Mouse (Mus musculus) embryonic facial prominence, embryonic 15.5 days (tissue): Measurements from ENCODE around the gene Vmn2r88. TPM values are rescaled to one million over a fixed set of nuclear protein-coding genes. Genes with fewer than 3 reads are reported as not detected.
"Not testable (repeated sequence)": the region's sequence is repeated elsewhere in the genome, so short reads cannot be mapped to it uniquely, and the experiment has no call there.

Experiments
- ATAC-seq: fragments of 200-750 bp; cut with Nextera tagmentation; 2 replicates; pipeline ENCODE4 v1.8.0; 2017; ENCODE audit warnings: low read depth, moderate TSS enrichment; ENCODE audit not compliant: insufficient number of reproducible peaks, low FRiP score, low TSS enrichment
- H3K27ac ChIP-seq: fragments of 300-500 bp; sonication (generic); replicated peaks from 2 replicates; pipeline ENCODE4 v1.5.1; 2015; ENCODE audit warnings: mild to moderate bottlenecking, inconsistent platforms
- H3K27me3 ChIP-seq: fragments of 300-500 bp; sonication (generic); 2 replicates; pipeline ENCODE4 v1.6.1; 2015; ENCODE audit warnings: inconsistent platforms
- H3K36me3 ChIP-seq: fragments of 300-500 bp; sonication (generic); 2 replicates; pipeline ENCODE4 v1.6.1; 2015; ENCODE audit warnings: mild to moderate bottlenecking, inconsistent platforms
- H3K4me1 ChIP-seq: fragments of 300-500 bp; sonication (generic); 2 replicates; pipeline ENCODE4 v1.6.1; 2015; ENCODE audit warnings: inconsistent platforms
- H3K4me2 ChIP-seq: fragments of 300-500 bp; sonication (generic); replicated peaks from 2 replicates; pipeline ENCODE4 v1.6.1; 2015; ENCODE audit warnings: mild to moderate bottlenecking, inconsistent platforms
- H3K4me3 ChIP-seq: fragments of 300-500 bp; sonication (generic); replicated peaks from 2 replicates; pipeline ENCODE4 v1.5.1; 2015; ENCODE audit warnings: mild to moderate bottlenecking, inconsistent platforms
- H3K9ac ChIP-seq: fragments of 300-500 bp; sonication (generic); 2 replicates; pipeline ENCODE4 v1.6.1; 2015; ENCODE audit warnings: inconsistent platforms
- H3K9me3 ChIP-seq: fragments of 300-500 bp; sonication (generic); replicated peaks from 2 replicates; pipeline ENCODE4 v1.6.1; 2016; ENCODE audit warnings: inconsistent platforms
- WGBS: fragments of 180-500 bp; shearing (Covaris S2); methylation state at CpG from one replicate; pipeline ENCODE4 v1.1.7; 2015; 5-methylcytosine and 5-hydroxymethylcytosine counted together
- polyA plus RNA-seq: library from polyadenylated mRNA; unstranded; fragments of >200 nt; fragmentation: Nextera tagmentation; extraction: Ambion mirVana; gene quantifications from 2 replicates; pipeline ENCODE4 v1.2.1, GENCODE M21; 2015

Vmn2r88 gene
- polyA plus RNA-seq = not detected in 2 replicates

DNA sequence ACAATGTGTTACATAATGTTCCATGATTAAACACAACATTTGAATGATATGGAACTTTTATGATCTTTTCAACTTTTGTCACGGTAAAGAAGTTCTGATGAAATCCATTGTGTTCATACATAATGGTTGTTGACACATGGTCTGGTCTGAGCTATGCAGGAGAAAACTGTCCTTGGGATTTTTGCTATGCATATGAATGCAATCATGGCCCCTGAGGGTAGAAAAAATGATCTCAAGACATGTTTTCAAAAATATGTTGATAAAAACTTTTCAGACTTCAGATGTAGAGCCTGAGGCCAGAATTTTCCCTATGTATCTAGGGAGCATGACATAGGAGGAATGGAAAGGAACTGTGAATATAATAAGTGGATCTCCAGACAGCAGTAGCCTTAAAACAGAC lies at the start of gene Vmn2r88:
Gene Vmn2r88, plus strand, starts transcription at position 301 of the 400 bp plus-strand sequence.
- no peak for ATAC-seq

DNA sequence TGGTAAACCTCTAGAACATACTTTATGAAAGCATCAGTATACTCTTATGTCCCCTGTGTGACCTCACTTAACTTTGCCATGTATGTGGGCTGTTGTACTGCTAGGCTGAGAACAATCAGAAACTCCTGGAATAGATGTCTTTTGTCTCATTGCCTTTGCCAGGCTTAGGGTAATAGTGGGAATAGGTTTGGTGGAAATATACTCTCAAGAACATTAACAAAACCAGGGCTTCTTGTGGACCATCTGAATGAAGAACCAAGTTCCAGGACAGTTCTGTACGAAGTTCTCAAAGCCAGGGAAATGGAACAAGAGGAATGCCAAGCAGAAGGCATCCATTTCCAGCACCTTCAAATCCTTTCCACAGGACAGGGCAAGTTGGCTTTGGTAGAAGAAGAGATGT lies 49.2 kb upstream of the Vmn2r88 start, which contains the start of gene Gm7247:
Gene Gm7247, plus strand, starts transcription at position 301 of the 400 bp plus-strand sequence.
- H3K27me3 ChIP-seq = peaks cover 6% of the 10 kb centered on the region
- no peak within 1 kb of the TSS for H3K9ac ChIP-seq
- no peaks in the 10 kb centered on the region for H3K9me3 ChIP-seq
- no peak within 1 kb of the TSS for H3K4me2 ChIP-seq
- 74% methylated on average over 1 of the region's 1 CpGs for WGBS
- no peak within 1 kb of the TSS for H3K4me3 ChIP-seq
- no peak for ATAC-seq
- no peaks in the 10 kb centered on the region for H3K36me3 ChIP-seq
- H3K4me1 ChIP-seq = no peaks in the 10 kb centered on the region
- H3K27ac ChIP-seq = no peak within 1 kb of the TSS

More for the DNA sequence above, at the start of gene Vmn2r88:
- Histone ChIP-seq H3K27me3 (no peaks in the 10 kb centered on the region), H3K9me3 (no peaks in the 10 kb centered on the region), H3K4me1 (no peaks in the 10 kb centered on the region), H3K4me2 (no peak within 1 kb of the TSS), H3K27ac (no peak within 1 kb of the TSS), H3K4me3 (no peak within 1 kb of the TSS), H3K9ac (no peak within 1 kb of the TSS), H3K36me3 (no peaks in the 10 kb centered on the region)
- 64% methylated on average over 1 of the region's 1 CpGs for WGBS

DNA sequence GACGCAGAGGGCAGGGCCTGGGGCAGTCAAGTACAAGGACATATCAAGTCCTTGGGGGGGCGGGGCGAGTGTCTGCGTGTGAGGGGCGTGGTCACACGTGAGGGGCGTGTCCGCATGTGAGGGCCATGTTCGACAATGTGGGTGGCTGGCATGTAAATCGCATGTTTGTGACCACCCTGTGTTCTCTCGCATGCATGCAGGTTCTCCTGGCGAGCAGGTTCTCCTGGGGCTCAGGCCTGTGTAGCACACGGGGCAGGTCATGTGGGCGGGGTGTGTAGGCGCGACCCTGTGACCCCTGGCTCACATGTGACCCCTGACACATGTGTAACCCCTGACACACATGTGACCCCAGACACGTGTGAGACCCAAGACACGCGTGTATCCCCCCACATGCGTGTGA lies 27.8 kb upstream of the Vmn2r88 start:
- no peaks in the 10 kb centered on the region for H3K4me1 ChIP-seq
- H3K27me3 ChIP-seq = no peaks in the 10 kb centered on the region
- H3K4me2 ChIP-seq = no peak overlapping the region
- H3K36me3 ChIP-seq = no peaks in the 10 kb centered on the region
- 88% methylated on average over 20 of the region's 20 CpGs for WGBS
- H3K9me3 ChIP-seq = no peaks in the 10 kb centered on the region
- no peak overlapping the region for H3K27ac ChIP-seq
- H3K4me3 ChIP-seq = no peak overlapping the region
- ATAC-seq = no peak
- no peak overlapping the region for H3K9ac ChIP-seq

GRCm38 (mm10) chr14:51384351-51384750 lies 26.3 kb upstream of the Vmn2r88 start:
- WGBS = 93% methylated on average over 10 of the region's 10 CpGs
- Histone ChIP-seq H3K36me3 (no peaks in the 10 kb centered on the region), H3K27ac (no peak overlapping the region), H3K27me3 (no peaks in the 10 kb centered on the region), H3K4me1 (no peaks in the 10 kb centered on the region), H3K4me3 (no peak overlapping the region), H3K9me3 (no peaks in the 10 kb centered on the region), H3K9ac (no peak overlapping the region), H3K4me2 (no peak overlapping the region)
- peak; percentile 6; the same call in 1 of the 2 replicates for ATAC-seq

GRCm38 (mm10) chr14:51385741-51386140 lies 24.9 kb upstream of the Vmn2r88 start:
- 90% methylated on average over 4 of the region's 4 CpGs for WGBS
- no peak overlapping the region for H3K4me2 ChIP-seq
- no peak for ATAC-seq

DNA sequence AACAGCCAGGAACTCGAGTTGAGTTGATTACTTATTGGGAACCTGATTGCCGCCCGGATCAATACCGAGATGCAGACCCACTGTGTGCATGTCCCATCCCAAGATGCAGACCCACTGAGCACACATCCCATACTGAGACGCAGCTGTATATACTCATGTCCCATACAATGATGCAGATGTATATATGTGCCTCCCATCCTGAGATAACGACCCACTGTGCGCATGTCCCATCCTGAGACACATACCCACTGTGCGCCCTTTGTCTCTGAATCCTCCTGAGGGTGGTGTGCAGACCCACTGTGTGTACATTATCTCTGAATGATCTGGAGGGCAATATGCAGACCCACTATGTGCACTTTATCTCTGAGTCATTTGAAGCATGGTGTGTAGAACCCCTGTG lies 22.9 kb upstream of the Vmn2r88 start:
- no peaks in the 10 kb centered on the region for H3K36me3 ChIP-seq
- no peaks in the 10 kb centered on the region for H3K27me3 ChIP-seq
- no peak overlapping the region for H3K4me3 ChIP-seq
- 0 out of 2 replicates have a peak, but pooled peaks have one; percentile 34 for ATAC-seq
- H3K27ac ChIP-seq = no peak overlapping the region
- no peaks in the 10 kb centered on the region for H3K9me3 ChIP-seq
- no peak overlapping the region for H3K9ac ChIP-seq
- whole genome bisulfite sequencing = 97% methylated on average over 8 of the region's 8 CpGs
- no peaks in the 10 kb centered on the region for H3K4me1 ChIP-seq
- no peak overlapping the region for H3K4me2 ChIP-seq

More at GRCm38 (mm10) chr14:51385741-51386140, 24.9 kb upstream of the Vmn2r88 start:
- Histone ChIP-seq H3K4me3 (no peak overlapping the region), H3K27ac (no peak overlapping the region), H3K27me3 (no peaks in the 10 kb centered on the region), H3K9ac (no peak overlapping the region), H3K36me3 (no peaks in the 10 kb centered on the region), H3K9me3 (no peaks in the 10 kb centered on the region), H3K4me1 (no peaks in the 10 kb centered on the region)

- Histone ChIP-seq H3K27me3 (no peaks in the 10 kb centered on the region), H3K27ac (no peak overlapping the region), H3K9me3 (no peaks in the 10 kb centered on the region), H3K4me2 (no peak overlapping the region), H3K36me3 (no peaks in the 10 kb centered on the region), H3K9ac (no peak overlapping the region), H3K4me1 (no peaks in the 10 kb centered on the region), H3K4me3 (no peak overlapping the region)
- ATAC-seq = 0 out of 2 replicates have a peak, but pooled peaks have one; percentile 4
- WGBS = 94% methylated on average over 9 of the region's 9 CpGs
Observed at GRCm38 (mm10) chr14:51388222-51388621, 22.4 kb upstream of the Vmn2r88 start.

DNA sequence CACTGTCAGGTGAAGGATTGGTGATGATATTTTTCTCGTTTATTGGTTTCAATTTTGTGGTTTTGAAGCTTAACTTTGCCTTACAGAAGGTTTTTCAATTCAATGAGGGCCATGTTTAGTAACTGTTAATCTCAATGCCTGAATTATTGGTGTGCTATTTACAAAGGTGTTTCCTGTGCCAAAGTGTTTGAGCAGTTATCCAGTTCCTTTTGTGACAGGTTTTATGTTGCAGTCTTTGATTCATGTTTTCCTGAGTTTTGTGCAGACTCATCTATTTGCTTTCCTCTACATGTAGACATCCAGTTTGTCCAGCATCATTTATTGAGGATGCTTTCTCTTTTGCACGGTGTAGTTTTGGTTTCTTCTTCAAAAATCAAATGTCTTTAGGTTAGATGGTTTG lies 13.3 kb downstream of the Vmn2r88 start:
- H3K4me3 ChIP-seq = no peak overlapping the region
- H3K9me3 ChIP-seq = 0 out of 2 replicates have a peak, but pooled peaks cover 4% of the 10 kb centered on the region
- H3K27me3 ChIP-seq = no peaks in the 10 kb centered on the region
- no peak overlapping the region for H3K9ac ChIP-seq
- no peak overlapping the region for H3K4me2 ChIP-seq
- H3K4me1 ChIP-seq = no peaks in the 10 kb centered on the region
- no peak overlapping the region for H3K27ac ChIP-seq
- H3K36me3 ChIP-seq = no peaks in the 10 kb centered on the region
- 61% methylated on average over 2 of the region's 2 CpGs for WGBS
- no peak for ATAC-seq

DNA sequence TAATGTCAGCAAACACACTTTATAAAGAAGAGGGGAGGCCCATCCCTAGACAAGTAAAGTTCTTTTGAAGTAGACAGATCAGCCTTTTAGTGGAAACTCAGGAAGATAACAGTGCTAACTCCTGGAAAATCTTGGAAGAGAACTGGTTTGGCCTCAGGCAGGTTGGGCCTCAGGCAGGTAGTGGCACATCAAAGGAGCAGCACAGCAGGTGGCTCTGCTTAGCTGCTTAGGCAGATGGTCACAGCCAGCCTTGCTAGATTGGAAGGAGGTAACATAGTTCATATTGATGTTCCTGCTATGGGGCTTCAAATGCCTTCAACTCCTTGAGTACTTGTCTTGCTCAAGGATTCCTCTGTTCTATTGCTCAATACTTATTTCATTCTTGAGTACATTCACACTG lies 19.5 kb downstream of the Vmn2r88 start:
- not testable (repeated sequence) for H3K27me3 ChIP-seq, H3K36me3 ChIP-seq, H3K27ac ChIP-seq, H3K4me3 ChIP-seq, ATAC-seq, H3K4me2 ChIP-seq, H3K4me1 ChIP-seq, H3K9ac ChIP-seq, H3K9me3 ChIP-seq

DNA sequence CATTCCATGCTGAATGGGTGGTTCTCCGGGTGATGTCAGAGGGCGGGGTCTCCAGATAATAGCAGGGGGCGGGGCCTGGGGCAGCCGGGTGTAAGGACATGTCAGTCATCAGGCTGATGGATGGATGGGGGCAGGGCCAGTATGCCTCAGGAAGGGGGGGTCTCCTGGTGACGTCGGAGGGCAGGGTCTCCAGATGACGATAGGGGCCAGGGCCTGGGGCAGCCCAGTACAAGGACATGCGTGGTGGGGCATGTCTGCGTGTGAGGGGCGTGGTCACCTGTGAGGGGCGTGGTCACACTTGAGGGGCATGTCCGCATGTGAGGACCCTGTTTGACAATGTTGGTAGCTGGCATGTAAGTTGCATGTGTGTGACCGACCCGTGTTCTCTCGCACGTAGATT lies 23.9 kb downstream of the Vmn2r88 start:
- 89% methylated on average over 16 of the region's 16 CpGs for WGBS
- H3K36me3 ChIP-seq = no peaks in the 10 kb centered on the region
- H3K4me2 ChIP-seq = no peak overlapping the region
- H3K9me3 ChIP-seq = no peaks in the 10 kb centered on the region; the same call in 1 of the 2 replicates
- H3K27me3 ChIP-seq = no peaks in the 10 kb centered on the region
- ATAC-seq = peak; percentile 34; the same call in 1 of the 2 replicates
- H3K4me3 ChIP-seq = no peak overlapping the region
- no peak overlapping the region for H3K9ac ChIP-seq
- no peaks in the 10 kb centered on the region for H3K4me1 ChIP-seq
- H3K27ac ChIP-seq = no peak overlapping the region

DNA sequence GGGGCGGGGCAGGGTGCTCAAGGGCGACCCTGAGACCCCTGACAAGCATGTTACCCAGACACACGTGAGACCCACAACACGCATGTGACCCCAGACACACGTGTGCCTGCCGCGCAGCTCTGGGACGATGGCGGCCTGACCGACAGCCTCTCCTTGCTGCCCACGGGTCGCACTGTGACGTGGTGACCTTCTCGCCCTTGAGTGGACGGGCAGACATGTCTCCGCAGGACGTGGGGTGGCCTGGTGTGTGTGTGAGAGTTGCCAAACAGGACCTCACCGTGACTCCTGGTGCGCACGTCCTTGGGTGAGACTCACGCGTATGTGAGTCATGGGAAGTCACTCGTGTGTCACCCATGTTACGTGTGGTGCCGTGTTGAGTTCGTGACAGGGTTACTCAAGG lies 24.4 kb downstream of the Vmn2r88 start:
- WGBS = 96% methylated on average over 26 of the region's 26 CpGs
- Histone ChIP-seq H3K27ac (no peak overlapping the region), H3K9ac (no peak overlapping the region), H3K4me2 (no peak overlapping the region), H3K4me3 (no peak overlapping the region), H3K9me3 (no peaks in the 10 kb centered on the region; the same call in 1 of the 2 replicates), H3K4me1 (no peaks in the 10 kb centered on the region), H3K27me3 (no peaks in the 10 kb centered on the region), H3K36me3 (no peaks in the 10 kb centered on the region)
- no peak for ATAC-seq

DNA sequence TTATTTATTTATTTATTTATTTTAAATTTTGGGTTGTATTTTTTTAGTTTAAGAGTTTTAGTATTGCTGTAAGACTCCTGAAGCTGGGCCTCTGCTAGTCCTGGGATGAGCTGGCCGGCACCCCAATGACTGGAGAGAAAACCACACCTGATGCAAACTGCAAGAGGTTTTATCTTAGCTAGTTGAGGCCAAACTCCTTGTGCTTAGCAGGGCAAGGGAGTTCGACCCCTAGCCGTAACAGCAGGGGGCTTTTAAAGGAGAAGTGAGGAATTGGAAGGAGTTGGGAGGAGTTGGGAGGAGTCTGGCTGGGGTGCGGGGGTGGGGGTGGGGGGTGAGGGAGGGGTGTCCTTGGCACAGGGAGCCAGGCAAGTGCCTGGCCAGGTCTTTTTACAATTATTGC lies 28.3 kb downstream of the Vmn2r88 start:
- Histone ChIP-seq H3K9ac (no peak overlapping the region), H3K27me3 (no peaks in the 10 kb centered on the region), H3K36me3 (no peaks in the 10 kb centered on the region), H3K9me3 (no peaks in the 10 kb centered on the region; the same call in 1 of the 2 replicates), H3K4me3 (no peak overlapping the region), H3K27ac (no peak overlapping the region), H3K4me2 (no peak overlapping the region), H3K4me1 (no peaks in the 10 kb centered on the region)
- WGBS = 77% methylated on average over 4 of the region's 4 CpGs
- no peak for ATAC-seq
